Mouse (Mus musculus) heart, embryonic 16.5 days (tissue): ENCODE data around the gene Zmiz1. TPM values are rescaled to one million over a fixed set of nuclear protein-coding genes. Genes with fewer than 3 reads are reported as not detected.

Source experiments
- microRNA-seq: library from miRNA; unstranded; fragments of <30 nt; microRNA quantifications from one replicate; pipeline ENCODE4, GENCODE M21; 2017
- polyA plus RNA-seq: library from polyadenylated mRNA; unstranded; fragments of >200 nt; fragmentation: Nextera tagmentation; extraction: Ambion mirVana; gene quantifications from 2 replicates; pipeline ENCODE4 v1.2.1, GENCODE M21; 2015

Zmiz1 gene
- polyA plus RNA-seq, 1 experiment from 2014 or later: 20.6 TPM

Small RNAs within 50 kb of the gene (microRNA-seq; reads per million reads assigned to microRNA genes)
- gene Mir3075: 4.1 reads per million, percentile 15 among the genes with 10 or more reads in this experiment

Other genes starting within 250 kb of the Zmiz1 start
- gene Ppif, start 235.0 kb downstream of the Zmiz1 start, polyA plus RNA-seq: 118 and 121 TPM in 2 replicates